Mouse (Mus musculus) hindbrain, embryonic 12.5 days (tissue): ENCODE data around the gene Fstl1. TPM values are rescaled to one million over a fixed set of nuclear protein-coding genes. Genes with fewer than 3 reads are reported as not detected.

Experiments
- ATAC-seq: fragments of 200-750 bp; cut with Nextera tagmentation; 2 replicates; pipeline ENCODE4 v1.8.0; 2017; ENCODE audit warnings: moderate TSS enrichment; ENCODE audit not compliant: low FRiP score
- H3K27ac ChIP-seq: fragments of 300-500 bp; sonication (generic); 2 replicates; pipeline ENCODE4 v1.5.1; 2016; ENCODE audit warnings: mild to moderate bottlenecking
- H3K27me3 ChIP-seq: fragments of 300-500 bp; sonication (generic); 2 replicates; pipeline ENCODE4 v1.6.1; 2016; ENCODE audit warnings: mild to moderate bottlenecking
- H3K36me3 ChIP-seq: fragments of 300-500 bp; sonication (generic); 2 replicates; pipeline ENCODE4 v1.6.1; 2016; ENCODE audit warnings: mild to moderate bottlenecking
- H3K4me1 ChIP-seq: fragments of 300-500 bp; sonication (generic); 2 replicates; pipeline ENCODE4 v1.6.1; 2016
- H3K4me2 ChIP-seq: fragments of 300-500 bp; sonication (generic); replicated peaks from 2 replicates; pipeline ENCODE4 v1.6.1; 2016; ENCODE audit warnings: mild to moderate bottlenecking
- H3K4me3 ChIP-seq: fragments of 300-500 bp; sonication (generic); 2 replicates; pipeline ENCODE4 v1.5.1; 2016; ENCODE audit warnings: mild to moderate bottlenecking
- H3K9ac ChIP-seq: fragments of 300-500 bp; sonication (generic); 2 replicates; pipeline ENCODE4 v1.6.1; 2016; ENCODE audit warnings: mild to moderate bottlenecking, moderate library complexity
- H3K9me3 ChIP-seq: fragments of 300-500 bp; sonication (generic); replicated peaks from 2 replicates; pipeline ENCODE4 v1.6.1; 2016; ENCODE audit warnings: mild to moderate bottlenecking
- WGBS: fragments of 180-500 bp; shearing (Covaris S2); methylation state at CpG from one replicate; pipeline ENCODE4 v1.1.7; 2016; 5-methylcytosine and 5-hydroxymethylcytosine counted together
- polyA plus RNA-seq: library from polyadenylated mRNA; unstranded; fragments of >200 nt; fragmentation: Nextera tagmentation; extraction: Ambion mirVana; gene quantifications from 2 replicates; pipeline ENCODE4 v1.2.1, GENCODE M21; 2016

Gene Fstl1
- polyA plus RNA-seq, 1 experiment from 2014 or later = 328 TPM

- Histone ChIP-seq H3K27me3 (no peaks in the 10 kb centered on the region), H3K36me3 (no peaks in the 10 kb centered on the region), H3K4me2 (no peak overlapping the region), H3K9ac (no peak overlapping the region), H3K27ac (no peak overlapping the region), H3K9me3 (no peaks in the 10 kb centered on the region), H3K4me1 (0 out of 2 replicates have a peak, but pooled peaks cover 5% of the 10 kb centered on the region), H3K4me3 (no peak overlapping the region)
- WGBS = 86% methylated on average over 3 of the region's 3 CpGs
- no peak for ATAC-seq
Measured at GRCm38 (mm10) chr16:37863876-37864275, 87.2 kb downstream of the Fstl1 start.

DNA sequence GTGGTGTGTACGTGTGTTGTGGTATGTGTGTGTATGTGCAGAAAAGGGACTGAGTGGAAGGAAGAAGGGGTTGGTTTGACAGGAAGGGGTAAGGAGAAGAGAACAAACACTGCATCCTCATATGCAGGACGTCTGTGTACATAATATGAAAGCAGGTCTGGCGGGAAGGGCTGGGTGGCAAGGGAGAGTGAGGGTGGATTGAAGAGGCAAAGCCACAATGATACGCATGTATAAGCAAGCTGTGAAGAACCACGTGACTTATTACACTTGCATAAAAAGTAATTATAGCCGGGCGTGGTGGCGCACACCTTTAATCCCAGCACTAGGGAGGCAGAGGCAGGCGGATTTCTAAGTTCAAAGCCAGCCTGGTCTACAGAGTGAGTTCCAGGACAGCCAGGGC lies 89.2 kb downstream of the Fstl1 start:
- Histone ChIP-seq H3K27me3 (no peaks in the 10 kb centered on the region), H3K4me1 (peaks cover 16% of the 10 kb centered on the region), H3K4me2 (no peak overlapping the region), H3K36me3 (no peaks in the 10 kb centered on the region), H3K9ac (no peak overlapping the region), H3K4me3 (no peak overlapping the region), H3K27ac (no peak overlapping the region), H3K9me3 (no peaks in the 10 kb centered on the region)
- ATAC-seq = no peak
- 91% methylated on average over 9 of the region's 9 CpGs for WGBS

DNA sequence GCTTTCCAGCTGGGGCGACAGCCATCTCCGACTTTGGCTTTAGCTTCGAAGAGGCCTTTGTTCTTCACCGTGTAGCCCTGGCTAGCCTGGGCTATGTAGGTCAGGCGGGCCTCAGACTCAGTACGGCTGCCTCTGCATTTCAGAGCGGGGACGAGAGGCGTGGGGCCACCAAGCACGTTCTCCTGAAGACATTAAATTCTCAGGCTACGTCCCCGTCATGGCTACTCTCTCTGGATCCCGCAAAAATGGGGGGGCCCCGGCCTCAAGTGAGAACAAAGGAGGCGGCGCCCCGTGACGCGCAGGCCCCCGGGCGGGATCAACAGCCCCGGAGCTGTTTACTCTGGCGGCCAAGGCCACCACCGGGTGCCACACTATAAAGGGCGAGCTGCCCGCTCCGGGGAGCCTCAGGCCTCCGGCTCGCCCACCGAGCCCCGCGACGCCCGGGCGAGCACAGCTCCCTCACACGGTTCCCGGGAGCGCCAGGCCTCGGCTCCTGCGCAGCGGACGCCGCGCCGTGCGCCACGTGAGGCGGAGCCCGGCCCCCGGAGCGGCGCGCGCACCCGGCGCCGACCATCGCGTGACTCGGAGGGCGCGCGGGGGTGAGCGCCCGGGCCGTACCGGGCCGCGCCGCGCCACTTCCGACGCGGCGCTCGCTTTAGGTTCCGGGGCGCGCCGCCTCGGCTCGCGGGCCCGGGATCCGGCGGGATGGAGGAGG lies 91.3 kb downstream of the Fstl1 start, which contains the start of gene Lrrc58:
Lrrc58 (plus strand) TSS at position 599 of the 715 bp plus-strand sequence.
- Histone ChIP-seq H3K9ac (peak within 1 kb of the TSS; percentile 99), H3K4me1 (peaks cover 24% of the 10 kb centered on the region), H3K9me3 (no peaks in the 10 kb centered on the region), H3K4me3 (peak within 1 kb of the TSS; percentile 97), H3K4me2 (peak within 1 kb of the TSS; percentile 66), H3K27ac (peak within 1 kb of the TSS; percentile 100), H3K27me3 (no peaks in the 10 kb centered on the region), H3K36me3 (no peaks in the 10 kb centered on the region)
- under 1% methylated on average over 86 of the region's 86 CpGs for WGBS
- ATAC-seq = peak; percentile 95

- Histone ChIP-seq H3K27me3 (no peaks in the 10 kb centered on the region), H3K9ac (peak overlapping the region; percentile 99), H3K4me3 (peak overlapping the region; percentile 97), H3K27ac (peak overlapping the region; percentile 100), H3K36me3 (no peaks in the 10 kb centered on the region), H3K4me1 (peaks cover 24% of the 10 kb centered on the region), H3K4me2 (peak overlapping the region; percentile 66), H3K9me3 (no peaks in the 10 kb centered on the region)
- WGBS = under 1% methylated on average over 72 of the region's 87 CpGs
- ATAC-seq = peak; percentile 81
Measured at GRCm38 (mm10) chr16:37868506-37869469, 92.1 kb downstream of the Fstl1 start.

- H3K4me3 ChIP-seq = peak overlapping the region; percentile 97
- ATAC-seq = no peak
- WGBS = 33% methylated on average over 4 of the region's 4 CpGs
- H3K4me1 ChIP-seq = peaks cover 25% of the 10 kb centered on the region
- H3K27me3 ChIP-seq = no peaks in the 10 kb centered on the region
- H3K9ac ChIP-seq = peak overlapping the region; percentile 99
- H3K27ac ChIP-seq = peak overlapping the region; percentile 100
- H3K9me3 ChIP-seq = no peaks in the 10 kb centered on the region
- no peaks in the 10 kb centered on the region for H3K36me3 ChIP-seq
- peak overlapping the region; percentile 66 for H3K4me2 ChIP-seq
Measured at GRCm38 (mm10) chr16:37869470-37870231, 93.0 kb downstream of the Fstl1 start.

DNA sequence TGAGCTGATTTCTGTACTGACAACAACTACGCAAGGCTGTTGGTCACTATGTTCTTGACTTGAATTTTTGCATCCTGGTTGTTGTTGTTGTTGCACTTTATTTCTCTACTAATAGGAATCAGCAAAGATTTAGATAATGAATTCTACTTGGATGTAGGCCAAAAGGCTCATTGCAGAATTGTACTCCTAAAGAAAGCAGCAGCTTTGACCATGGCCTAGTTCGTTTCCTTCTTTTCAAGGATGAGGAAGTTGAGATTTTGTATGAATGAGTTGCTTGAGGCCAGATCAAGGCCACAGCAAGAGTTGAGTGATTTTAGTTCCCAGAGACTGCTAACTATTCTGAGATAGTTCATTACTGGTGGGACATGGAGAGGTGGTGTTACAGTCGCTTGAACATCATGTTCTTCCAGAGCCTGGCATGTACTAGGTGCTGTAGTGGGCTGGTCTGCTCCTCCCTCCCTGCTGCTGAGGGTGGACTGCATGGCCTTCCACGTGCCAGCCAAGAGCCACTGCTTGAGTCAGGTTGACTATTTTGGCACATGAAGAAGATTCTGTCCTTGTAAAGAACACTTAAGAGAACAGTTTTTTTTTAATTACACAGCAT lies 94.5 kb downstream of the Fstl1 start:
- peaks cover 28% of the 10 kb centered on the region for H3K4me1 ChIP-seq
- no peak overlapping the region for H3K4me3 ChIP-seq
- H3K9me3 ChIP-seq = no peaks in the 10 kb centered on the region
- no peak overlapping the region for H3K9ac ChIP-seq
- 88% methylated on average over 4 of the region's 4 CpGs for WGBS
- H3K27me3 ChIP-seq = no peaks in the 10 kb centered on the region
- H3K4me2 ChIP-seq = peak overlapping the region; percentile 66
- ATAC-seq = no peak
- H3K27ac ChIP-seq = no peak overlapping the region
- no peaks in the 10 kb centered on the region for H3K36me3 ChIP-seq

- no peak for ATAC-seq
- H3K4me1 ChIP-seq = peaks cover 26% of the 10 kb centered on the region
- H3K4me2 ChIP-seq = no peak overlapping the region
- H3K9ac ChIP-seq = no peak overlapping the region
- no peaks in the 10 kb centered on the region for H3K9me3 ChIP-seq
- H3K27ac ChIP-seq = no peak overlapping the region
- peaks cover 21% of the 10 kb centered on the region for H3K36me3 ChIP-seq
- no peak overlapping the region for H3K4me3 ChIP-seq
- no peaks in the 10 kb centered on the region for H3K27me3 ChIP-seq
- WGBS = 85% methylated on average over 4 of the region's 4 CpGs
Measured at GRCm38 (mm10) chr16:37874501-37875235, 98.0 kb downstream of the Fstl1 start.

DNA sequence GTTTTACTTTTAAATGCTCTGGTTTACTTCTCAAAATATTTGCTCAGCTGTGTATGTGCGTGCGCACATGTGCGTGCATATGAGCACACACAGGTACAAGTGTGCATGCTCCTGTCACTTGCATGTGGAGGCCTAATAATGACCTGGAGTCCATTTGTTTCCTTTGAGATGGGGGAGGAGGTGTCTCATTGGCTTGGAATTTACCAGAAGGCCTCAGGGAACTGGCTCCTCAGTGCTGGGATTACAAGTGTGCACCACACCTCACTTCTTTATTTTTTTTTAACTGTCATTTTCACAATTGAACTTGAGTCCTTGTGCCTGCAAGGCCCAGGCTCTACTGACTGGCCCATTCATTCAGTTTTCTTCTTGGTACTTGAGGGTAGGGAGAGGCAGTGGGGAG lies 100.7 kb downstream of the Fstl1 start:
- Histone ChIP-seq H3K4me2 (no peak overlapping the region), H3K36me3 (peaks cover 47% of the 10 kb centered on the region), H3K27me3 (no peaks in the 10 kb centered on the region), H3K27ac (no peak overlapping the region), H3K9ac (no peak overlapping the region), H3K4me3 (no peak overlapping the region), H3K9me3 (no peaks in the 10 kb centered on the region), H3K4me1 (peaks cover 7% of the 10 kb centered on the region)
- no peak for ATAC-seq
- WGBS = 98% methylated on average over 3 of the region's 3 CpGs

- H3K4me2 ChIP-seq = no peak overlapping the region
- no peaks in the 10 kb centered on the region for H3K27me3 ChIP-seq
- WGBS = 93% methylated on average over 7 of the region's 7 CpGs
- no peak overlapping the region for H3K27ac ChIP-seq
- H3K9me3 ChIP-seq = no peaks in the 10 kb centered on the region
- H3K9ac ChIP-seq = no peak overlapping the region
- ATAC-seq = no peak
- H3K36me3 ChIP-seq = peaks cover 62% of the 10 kb centered on the region
- no peak overlapping the region for H3K4me3 ChIP-seq
- peaks cover 7% of the 10 kb centered on the region for H3K4me1 ChIP-seq
Measured at GRCm38 (mm10) chr16:37878951-37879505, 102.4 kb downstream of the Fstl1 start.

- no peaks in the 10 kb centered on the region for H3K27me3 ChIP-seq
- H3K4me1 ChIP-seq = peaks cover 4% of the 10 kb centered on the region
- no peak overlapping the region for H3K27ac ChIP-seq
- no peaks in the 10 kb centered on the region for H3K9me3 ChIP-seq
- 96% methylated on average over 4 of the region's 4 CpGs for WGBS
- no peak for ATAC-seq
- no peak overlapping the region for H3K9ac ChIP-seq
- peaks cover 65% of the 10 kb centered on the region for H3K36me3 ChIP-seq
- H3K4me2 ChIP-seq = no peak overlapping the region
- no peak overlapping the region for H3K4me3 ChIP-seq
Measured at GRCm38 (mm10) chr16:37879750-37880419, 103.2 kb downstream of the Fstl1 start.
